ENCODE assay signal across 8 mouse cellular contexts in genomic region chr4:124849631-124850260, GRCm38 (mm10). TPM values are rescaled to one million over a fixed set of nuclear protein-coding genes. Genes with fewer than 3 reads are reported as not detected.
DNase-seq lines count a peak whose midpoint lies in the region; ATAC-seq and TF ChIP-seq lines count a peak whose summit lies in the region.

No protein-coding gene starts in this region.

- no peak for TF ChIP-seq CTCF in MEL (IDR thresholded peaks at IDR 0.05 in 2 of 3, conservative IDR thresholded peaks at IDR 0.05 in 1 of 3; ENCODE audit: control insufficient read depth in 1 of 3, insufficient read depth in 1 of 3, low read depth in 2 of 3, low read length in 3 of 3, poor library complexity in 1 of 3, severe bottlenecking in 1 of 3)

- H3K9ac ChIP-seq in MEL (ENCODE audit: control insufficient read depth, low read depth, low read length, poor library complexity, severe bottlenecking): peak overlapping the region; percentile 91
- peak overlapping the region; percentile 86 for H3K9ac ChIP-seq in heart, embryonic 14.5 days (ENCODE audit: low read length)
- H3K9ac ChIP-seq in liver, embryonic 13.5 days: peak overlapping the region; percentile 92
- peak overlapping the region; percentile 77 for H3K9ac ChIP-seq in neural tube, embryonic 15.5 days (replicated peaks)

- TF ChIP-seq RAD21 in MEL (IDR thresholded peaks at IDR 0.05; ENCODE audit: low read depth, low read length): no peak

- peak overlapping the region; percentile 92 to 98 for H3K4me3 ChIP-seq in MEL (ENCODE audit: control insufficient read depth in 1 of 2, insufficient read depth in 1 of 2, low read depth in 2 of 2, low read length in 2 of 2)
- H3K4me3 ChIP-seq in forebrain, embryonic 10.5 days: peak overlapping the region; percentile 99
- peak overlapping the region; percentile 88 to 92 for H3K4me3 ChIP-seq in heart, embryonic 14.5 days (ENCODE audit: control insufficient read depth in 1 of 2, insufficient read depth in 1 of 2, low read depth in 1 of 2, low read length in 2 of 2)
- H3K4me3 ChIP-seq in liver, embryonic 13.5 days (replicated peaks): peak overlapping the region; percentile 97
- H3K4me3 ChIP-seq in neural tube, embryonic 15.5 days (replicated peaks): peak overlapping the region; percentile 75

- peaks cover 13 to 17% of the 10 kb centered on the region in 2 experiments; a peak in 3 of 4 replicates for H3K36me3 ChIP-seq in MEL (ENCODE audit: control insufficient read depth in 1 of 2, insufficient read depth in 2 of 2, low read length in 2 of 2)
- H3K36me3 ChIP-seq in forebrain, embryonic 10.5 days (replicated peaks): peaks cover 51% of the 10 kb centered on the region
- H3K36me3 ChIP-seq in heart, embryonic 14.5 days (ENCODE audit: control insufficient read depth, insufficient read depth, low read length): peaks cover 29% of the 10 kb centered on the region
- peaks cover 40% of the 10 kb centered on the region for H3K36me3 ChIP-seq in liver, embryonic 13.5 days
- peaks cover 19% of the 10 kb centered on the region for H3K36me3 ChIP-seq in neural tube, embryonic 15.5 days

- peak in 1 of 2 experiments; percentile 11; a peak in 1 of 4 replicates for TF ChIP-seq POLR2A in MEL (IDR thresholded peaks at IDR 0.05; ENCODE audit: control insufficient read depth in 1 of 2, insufficient read depth in 1 of 2, low read depth in 1 of 2, low read length in 2 of 2, poor library complexity in 1 of 2)

- ATAC-seq in heart, embryonic 14.5 days (ENCODE audit: insufficient number of reproducible peaks, insufficient read depth, low FRiP score, low read depth): no peak; the same call in 1 of the 2 replicates
- peak; percentile 8; the same call in 1 of the 2 replicates for ATAC-seq in liver, embryonic 13.5 days (ENCODE audit: low read depth)
- ATAC-seq in neural tube, embryonic 15.5 days (ENCODE audit: low FRiP score): peak; percentile 55
- ATAC-seq in megakaryocyte-erythroid progenitor cell, adult 5-6 weeks (replicated peaks; ENCODE audit: low FRiP score, low TSS enrichment, poor library complexity, severe bottlenecking): no peak

- peaks cover 42% of the 10 kb centered on the region for H3K79me2 ChIP-seq in MEL (ENCODE audit: control insufficient read depth, insufficient read depth, low read length, poor library complexity)

- no peaks in the 10 kb centered on the region for H3K9me3 ChIP-seq in MEL (replicated peaks; ENCODE audit: insufficient read depth, low read length)
- H3K9me3 ChIP-seq in forebrain, embryonic 10.5 days: no peaks in the 10 kb centered on the region
- H3K9me3 ChIP-seq in heart, embryonic 14.5 days (ENCODE audit: control insufficient read depth, low read length): no peaks in the 10 kb centered on the region
- H3K9me3 ChIP-seq in liver, embryonic 13.5 days (replicated peaks): no peaks in the 10 kb centered on the region
- H3K9me3 ChIP-seq in neural tube, embryonic 15.5 days (replicated peaks): no peaks in the 10 kb centered on the region

- peak overlapping the region; percentile 89 for H3K4me2 ChIP-seq in heart, embryonic 14.5 days (ENCODE audit: low read length)
- H3K4me2 ChIP-seq in liver, embryonic 13.5 days: peak overlapping the region; percentile 96
- H3K4me2 ChIP-seq in neural tube, embryonic 15.5 days: peak overlapping the region; percentile 80

- no peak for TF ChIP-seq EP300 in MEL (IDR thresholded peaks at IDR 0.05; ENCODE audit: low read depth in 1 of 2, low read length in 2 of 2)

- 3% methylated on average over 24 of the region's 24 CpGs for WGBS in forebrain, embryonic 10.5 days
- 2% methylated on average over 22 of the region's 24 CpGs for WGBS in heart, embryonic 14.5 days
- 12% methylated on average over 24 of the region's 24 CpGs for WGBS in liver, embryonic 13.5 days (ENCODE audit: insufficient replicate concordance)
- WGBS in neural tube, embryonic 15.5 days: 2% methylated on average over 23 of the region's 24 CpGs

- H3K4me1 ChIP-seq in MEL (ENCODE audit: control insufficient read depth in 1 of 2, insufficient read depth in 2 of 2, low read length in 2 of 2): peaks cover 0 to 16% of the 10 kb centered on the region in 2 experiments; a peak in 3 of 4 replicates
- H3K4me1 ChIP-seq in forebrain, embryonic 10.5 days: peaks cover 44% of the 10 kb centered on the region
- peaks cover 10 to 18% of the 10 kb centered on the region in 2 experiments for H3K4me1 ChIP-seq in heart, embryonic 14.5 days (ENCODE audit: control insufficient read depth in 2 of 2, insufficient read depth in 2 of 2, low read length in 2 of 2)
- H3K4me1 ChIP-seq in liver, embryonic 13.5 days (replicated peaks): peaks cover 46% of the 10 kb centered on the region
- peaks cover 43% of the 10 kb centered on the region for H3K4me1 ChIP-seq in neural tube, embryonic 15.5 days

- peak; percentile 58 for DNase-seq in MEL (ENCODE audit: low read depth, low spot score)
- DNase-seq in brain, adult 2 months (ENCODE audit: low read depth, low spot score): peak; percentile 90
- no peak for DNase-seq in forebrain, embryonic 10.5 days (ENCODE audit: extremely low spot score, low spot score)
- peak; percentile 69 for DNase-seq in kidney, postnatal 10 days
- DNase-seq in liver, embryonic 13.5 days: peak; percentile 17

- peak overlapping the region; percentile 2; the same call in 1 of the 2 replicates for H3K27ac ChIP-seq in MEL (ENCODE audit: control insufficient read depth, low read depth, low read length)
- H3K27ac ChIP-seq in forebrain, embryonic 10.5 days: peak overlapping the region; percentile 97
- H3K27ac ChIP-seq in heart, embryonic 14.5 days (replicated peaks in 1 of 2; ENCODE audit: control insufficient read depth in 1 of 2, insufficient read depth in 1 of 2, low read depth in 2 of 2, low read length in 2 of 2): peak overlapping the region; percentile 46 to 90
- H3K27ac ChIP-seq in liver, embryonic 13.5 days: peak overlapping the region; percentile 82
- peak overlapping the region; percentile 98 for H3K27ac ChIP-seq in neural tube, embryonic 15.5 days (replicated peaks)

- H3K27me3 ChIP-seq in MEL (ENCODE audit: control insufficient read depth in 1 of 2, insufficient read depth in 2 of 2, low read length in 2 of 2): no peaks in the 10 kb centered on the region
- no peaks in the 10 kb centered on the region for H3K27me3 ChIP-seq in forebrain, embryonic 10.5 days (ENCODE audit: poor library complexity, severe bottlenecking)
- no peaks in the 10 kb centered on the region for H3K27me3 ChIP-seq in heart, embryonic 14.5 days (ENCODE audit: control insufficient read depth, insufficient read depth, low read length)
- no peaks in the 10 kb centered on the region for H3K27me3 ChIP-seq in liver, embryonic 13.5 days
- no peaks in the 10 kb centered on the region for H3K27me3 ChIP-seq in neural tube, embryonic 15.5 days (replicated peaks)

RNA-seq across cellular contexts. Expression of gene Yrdc, which starts 0.7 kb away (rescaled TPM):
- total RNA-seq in MEL (2012; rRNA removed): 90.0 and 107 TPM in 2 replicates
- 100 to 1,000 TPM in 1 of 2 experiments, not detected in 1; 105 TPM for polyA plus RNA-seq in MEL (2012; ENCODE audit: insufficient read depth in 1 of 2, insufficient read length in 2 of 2, low read depth in 1 of 2, low replicate concordance in 2 of 2, missing spikeins in 1 of 2)
- 43.1 and 44.1 TPM in 2 replicates for polyA plus RNA-seq in forebrain, embryonic 10.5 days (2016; fragmentation: Nextera tagmentation; extraction: Ambion mirVana)
- polyA plus RNA-seq in heart, embryonic 14.5 days (2014; fragmentation: Nextera tagmentation; extraction: Ambion mirVana): 23.1 and 28.1 TPM in 2 replicates
- polyA plus RNA-seq in liver, embryonic 13.5 days (2015; fragmentation: Nextera tagmentation; extraction: Ambion mirVana): 20.0 and 23.2 TPM in 2 replicates
- polyA plus RNA-seq in neural tube, embryonic 15.5 days (2015; fragmentation: Nextera tagmentation; extraction: Ambion mirVana): 43.2 and 44.9 TPM in 2 replicates
- total RNA-seq in megakaryocyte-erythroid progenitor cell, adult 5-6 weeks (2014; fragmentation: Nextera tagmentation): 32.1 and 62.2 TPM in 2 replicates
- 15.5 and 30.5 TPM in 2 replicates for total RNA-seq in megakaryocyte-erythroid progenitor cell, adult 5-6 weeks (2017)

RNA-seq across cellular contexts. Expression of gene 1110065P20Rik, which starts 1.2 kb away (rescaled TPM):
- 40.6 and 43.4 TPM in 2 replicates for total RNA-seq in MEL (2012; rRNA removed)
- 10 to 100 TPM in 1 of 2 experiments, not detected in 1; 50.9 TPM for polyA plus RNA-seq in MEL (2012; ENCODE audit: insufficient read depth in 1 of 2, insufficient read length in 2 of 2, low read depth in 1 of 2, low replicate concordance in 2 of 2, missing spikeins in 1 of 2)
- polyA plus RNA-seq in forebrain, embryonic 10.5 days (2016; fragmentation: Nextera tagmentation; extraction: Ambion mirVana): 39.3 and 42.9 TPM in 2 replicates
- 48.8 and 56.9 TPM in 2 replicates for polyA plus RNA-seq in heart, embryonic 14.5 days (2014; fragmentation: Nextera tagmentation; extraction: Ambion mirVana)
- polyA plus RNA-seq in liver, embryonic 13.5 days (2015; fragmentation: Nextera tagmentation; extraction: Ambion mirVana): 12.1 and 15.3 TPM in 2 replicates
- polyA plus RNA-seq in neural tube, embryonic 15.5 days (2015; fragmentation: Nextera tagmentation; extraction: Ambion mirVana): 82.5 and 106 TPM in 2 replicates
- total RNA-seq in megakaryocyte-erythroid progenitor cell, adult 5-6 weeks (2014; fragmentation: Nextera tagmentation): 11.8 and 14.4 TPM in 2 replicates
- total RNA-seq in megakaryocyte-erythroid progenitor cell, adult 5-6 weeks (2017): 1.5 and 4.2 TPM in 2 replicates

RNA-seq across cellular contexts. Expression of gene Maneal, which starts 12.2 kb away (rescaled TPM):
- total RNA-seq in MEL (2012; rRNA removed): 0.08 TPM in 1 of 2 replicates, not detected in the other
- polyA plus RNA-seq in MEL (2012; ENCODE audit: insufficient read depth in 1 of 2, insufficient read length in 2 of 2, low read depth in 1 of 2, low replicate concordance in 2 of 2, missing spikeins in 1 of 2): not detected
- polyA plus RNA-seq in forebrain, embryonic 10.5 days (2016; fragmentation: Nextera tagmentation; extraction: Ambion mirVana): 2.3 and 2.6 TPM in 2 replicates
- 0.14 and 0.16 TPM in 2 replicates for polyA plus RNA-seq in heart, embryonic 14.5 days (2014; fragmentation: Nextera tagmentation; extraction: Ambion mirVana)
- 0.03 and 0.05 TPM in 2 replicates for polyA plus RNA-seq in liver, embryonic 13.5 days (2015; fragmentation: Nextera tagmentation; extraction: Ambion mirVana)
- polyA plus RNA-seq in neural tube, embryonic 15.5 days (2015; fragmentation: Nextera tagmentation; extraction: Ambion mirVana): 10.4 and 17.8 TPM in 2 replicates
- total RNA-seq in megakaryocyte-erythroid progenitor cell, adult 5-6 weeks (2014; fragmentation: Nextera tagmentation): not detected in 2 replicates
- 0.19 TPM in 1 of 2 replicates, not detected in the other for total RNA-seq in megakaryocyte-erythroid progenitor cell, adult 5-6 weeks (2017)

RNA-seq across cellular contexts. Expression of gene Epha10, which starts 31.0 kb away (rescaled TPM):
- not detected in 2 replicates for total RNA-seq in MEL (2012; rRNA removed)
- not detected for polyA plus RNA-seq in MEL (2012; ENCODE audit: insufficient read depth in 1 of 2, insufficient read length in 2 of 2, low read depth in 1 of 2, low replicate concordance in 2 of 2, missing spikeins in 1 of 2)
- 1.1 and 1.3 TPM in 2 replicates for polyA plus RNA-seq in forebrain, embryonic 10.5 days (2016; fragmentation: Nextera tagmentation; extraction: Ambion mirVana)
- polyA plus RNA-seq in heart, embryonic 14.5 days (2014; fragmentation: Nextera tagmentation; extraction: Ambion mirVana): not detected in 2 replicates
- polyA plus RNA-seq in liver, embryonic 13.5 days (2015; fragmentation: Nextera tagmentation; extraction: Ambion mirVana): not detected in 2 replicates
- polyA plus RNA-seq in neural tube, embryonic 15.5 days (2015; fragmentation: Nextera tagmentation; extraction: Ambion mirVana): 9.4 and 13.7 TPM in 2 replicates
- not detected in 2 replicates for total RNA-seq in megakaryocyte-erythroid progenitor cell, adult 5-6 weeks (2014; fragmentation: Nextera tagmentation)
- total RNA-seq in megakaryocyte-erythroid progenitor cell, adult 5-6 weeks (2017): not detected in 2 replicates

RNA-seq across cellular contexts. Expression of gene Mtf1, which starts 47.8 kb away (rescaled TPM):
- total RNA-seq in MEL (2012; rRNA removed): 15.5 and 17.8 TPM in 2 replicates
- polyA plus RNA-seq in MEL (2012; ENCODE audit: insufficient read depth in 1 of 2, insufficient read length in 2 of 2, low read depth in 1 of 2, low replicate concordance in 2 of 2, missing spikeins in 1 of 2): 10 to 100 TPM; 28.9 to 37.8 TPM
- polyA plus RNA-seq in forebrain, embryonic 10.5 days (2016; fragmentation: Nextera tagmentation; extraction: Ambion mirVana): 20.4 and 22.3 TPM in 2 replicates
- 11.4 and 14.0 TPM in 2 replicates for polyA plus RNA-seq in heart, embryonic 14.5 days (2014; fragmentation: Nextera tagmentation; extraction: Ambion mirVana)
- 14.4 and 15.5 TPM in 2 replicates for polyA plus RNA-seq in liver, embryonic 13.5 days (2015; fragmentation: Nextera tagmentation; extraction: Ambion mirVana)
- polyA plus RNA-seq in neural tube, embryonic 15.5 days (2015; fragmentation: Nextera tagmentation; extraction: Ambion mirVana): 9.8 and 10.2 TPM in 2 replicates
- total RNA-seq in megakaryocyte-erythroid progenitor cell, adult 5-6 weeks (2014; fragmentation: Nextera tagmentation): 38.3 and 50.7 TPM in 2 replicates
- 35.2 and 44.4 TPM in 2 replicates for total RNA-seq in megakaryocyte-erythroid progenitor cell, adult 5-6 weeks (2017)

Comparison
In these comparisons a context has a peak if more than half of its experiments do, and no peak if none do; other contexts are left out.
1. H3K27ac ChIP-seq: peak in every context shown above with its lines; median percentile 98 in neural tube, embryonic 15.5 days; 97 in forebrain, embryonic 10.5 days; 82 in liver, embryonic 13.5 days; 68 in heart, embryonic 14.5 days; 2 in MEL.
2. ATAC-seq: peak in liver, embryonic 13.5 days (single experiment) and neural tube, embryonic 15.5 days (single experiment); none in heart, embryonic 14.5 days (single experiment) and megakaryocyte-erythroid progenitor cell, adult 5-6 weeks (single experiment).
3. Peak in every context shown above with its lines, with median percentiles within 50 percentile points of each other: H3K4me3 ChIP-seq, H3K9ac ChIP-seq and H3K4me2 ChIP-seq.